Mouse (Mus musculus) megakaryocyte, embryonic 14.5 days (primary cell): ENCODE data around the gene Ankrd34c. TPM values are rescaled to one million over a fixed set of nuclear protein-coding genes. Genes with fewer than 3 reads are reported as not detected.

Experiments
- H3K27me3 ChIP-seq: replicated peaks from 2 replicates; pipeline ENCODE3; 2012; ENCODE audit warnings: inconsistent platforms
- H3K36me3 ChIP-seq: replicated peaks from 2 replicates; pipeline ENCODE3; 2012; ENCODE audit warnings: low read length, inconsistent platforms, mixed read lengths
- H3K4me1 ChIP-seq: 2 replicates; pipeline ENCODE4 v1.6.1; 2012; ENCODE audit warnings: inconsistent platforms
- H3K4me3 ChIP-seq: replicated peaks from 2 replicates; pipeline ENCODE3; 2012; ENCODE audit warnings: moderate library complexity, mild to moderate bottlenecking, inconsistent platforms
- H3K9me3 ChIP-seq: 2 replicates; pipeline ENCODE4 v1.6.1; 2012; ENCODE audit warnings: inconsistent platforms
- FLI1 ChIP-seq: IDR thresholded peaks from 2 replicates; pipeline ENCODE4 v1.6.1; 2012; ENCODE audit warnings: low read length, inconsistent platforms, mixed read lengths
- GATA1 ChIP-seq: IDR thresholded peaks from 3 replicates; pipeline ENCODE4 v1.6.1; 2012; ENCODE audit warnings: mixed read lengths, low read length, inconsistent platforms, borderline replicate concordance
- polyA plus RNA-seq: library from polyadenylated mRNA; stranded (reverse); fragments of >175 nt; gene quantifications from 2 replicates; pipeline ENCODE4 v1.2.3, GENCODE M21; 2012; ENCODE audit warnings: low replicate concordance; ENCODE audit not compliant: insufficient read depth

Gene Ankrd34c
- polyA plus RNA-seq, 1 experiment, result not detected

GRCm38 (mm10) chr9:89736932-89737705, 1.2 kb downstream of the Ankrd34c start:
- no peaks in the 10 kb centered on the region for H3K36me3 ChIP-seq
- no peaks in the 10 kb centered on the region for H3K4me1 ChIP-seq
- no peak for TF ChIP-seq FLI1
- TF ChIP-seq GATA1, result no peak
- H3K9me3 ChIP-seq, result no peaks in the 10 kb centered on the region
- no peak overlapping the region for H3K4me3 ChIP-seq
- peaks cover 8% of the 10 kb centered on the region for H3K27me3 ChIP-seq

GRCm38 (mm10) chr9:89706906-89707305, 31.4 kb downstream of the Ankrd34c start:
- Histone ChIP-seq H3K4me3 (peak overlapping the region; percentile 14), H3K27me3 (peaks cover 6% of the 10 kb centered on the region), H3K9me3 (no peaks in the 10 kb centered on the region), H3K36me3 (peaks cover 13% of the 10 kb centered on the region), H3K4me1 (peaks cover 37% of the 10 kb centered on the region)
- no peak for TF ChIP-seq FLI1
- TF ChIP-seq GATA1, result no peak

- Histone ChIP-seq H3K27me3 (peaks cover 3% of the 10 kb centered on the region), H3K36me3 (peaks cover 31% of the 10 kb centered on the region), H3K9me3 (no peaks in the 10 kb centered on the region), H3K4me1 (peaks cover 37% of the 10 kb centered on the region), H3K4me3 (peak overlapping the region; percentile 97)
- TF ChIP-seq FLI1 (no peak), GATA1 (no peak)
These were observed 33.1 kb downstream of the Ankrd34c start for GRCm38 (mm10) chr9:89705197-89705533.

- TF ChIP-seq FLI1, result no peak
- TF ChIP-seq GATA1, result no peak
- Histone ChIP-seq H3K4me3 (peak within 1 kb of the TSS; percentile 97), H3K9me3 (no peaks in the 10 kb centered on the region), H3K27me3 (peaks cover 3% of the 10 kb centered on the region), H3K36me3 (peaks cover 37% of the 10 kb centered on the region), H3K4me1 (peaks cover 37% of the 10 kb centered on the region)
These were observed 33.7 kb downstream of the Ankrd34c start, which contains the start of gene Tmed3 for GRCm38 (mm10) chr9:89704265-89705196. Tmed3 (minus strand) TSS chr9:89705068.

GRCm38 (mm10) chr9:89700910-89701457, 37.3 kb downstream of the Ankrd34c start:
- Histone ChIP-seq H3K9me3 (no peaks in the 10 kb centered on the region), H3K27me3 (no peaks in the 10 kb centered on the region), H3K4me1 (peaks cover 31% of the 10 kb centered on the region), H3K36me3 (peaks cover 62% of the 10 kb centered on the region), H3K4me3 (no peak overlapping the region)
- TF ChIP-seq FLI1 (no peak), GATA1 (no peak)

GRCm38 (mm10) chr9:89695143-89695542, 43.1 kb downstream of the Ankrd34c start:
- Histone ChIP-seq H3K36me3 (peaks cover 31% of the 10 kb centered on the region), H3K27me3 (no peaks in the 10 kb centered on the region), H3K4me3 (no peak overlapping the region), H3K4me1 (peaks cover 2% of the 10 kb centered on the region; the same call in 1 of the 2 replicates), H3K9me3 (no peaks in the 10 kb centered on the region)
- TF ChIP-seq FLI1 (no peak), GATA1 (no peak)

- no peak overlapping the region for H3K4me3 ChIP-seq
- TF ChIP-seq GATA1 (no peak), FLI1 (no peak)
- H3K27me3 ChIP-seq, result peaks cover 2% of the 10 kb centered on the region
- peaks cover 2% of the 10 kb centered on the region; the same call in 1 of the 2 replicates for H3K4me1 ChIP-seq
- peaks cover 17% of the 10 kb centered on the region for H3K36me3 ChIP-seq
- H3K9me3 ChIP-seq, result no peaks in the 10 kb centered on the region
These were observed 44.6 kb downstream of the Ankrd34c start for GRCm38 (mm10) chr9:89693670-89694069.

- Histone ChIP-seq H3K27me3 (peaks cover 2% of the 10 kb centered on the region), H3K9me3 (no peaks in the 10 kb centered on the region), H3K36me3 (no peaks in the 10 kb centered on the region), H3K4me1 (no peaks in the 10 kb centered on the region; the same call in 1 of the 2 replicates), H3K4me3 (no peak overlapping the region)
- TF ChIP-seq FLI1, result no peak
- TF ChIP-seq GATA1, result no peak
These were observed 49.1 kb downstream of the Ankrd34c start for GRCm38 (mm10) chr9:89689179-89689578.

GRCm38 (mm10) chr9:89687503-89688226, 50.6 kb downstream of the Ankrd34c start:
- H3K4me3 ChIP-seq, result peak overlapping the region; percentile 40
- TF ChIP-seq FLI1, result no peak

More at GRCm38 (mm10) chr9:89687503-89688226, 50.6 kb downstream of the Ankrd34c start:
- no peaks in the 10 kb centered on the region for H3K9me3 ChIP-seq
- no peaks in the 10 kb centered on the region; the same call in 1 of the 2 replicates for H3K4me1 ChIP-seq
- peaks cover 2% of the 10 kb centered on the region for H3K27me3 ChIP-seq
- H3K36me3 ChIP-seq, result no peaks in the 10 kb centered on the region
